Mouse (Mus musculus) brain, embryonic 14.5 days (tissue): ENCODE measurements at regions not wholly inside any gene's neighbourhood (a gene's known extent, or its start where the extent isn't known, plus 50 kb on each side); places are given as distances from the start of the nearest gene placed in this dataset.

ENCODE experiments used
- DNase-seq: peaks from one replicate; pipeline ENCODE4 v3.0.0-alpha.2; 2011; ENCODE audit warnings: low read depth
- CTCF ChIP-seq: fragments of 200-500 bp; IDR thresholded peaks from 2 replicates; pipeline ENCODE4 v1.5.1; 2012; ENCODE audit warnings: inconsistent platforms, mild to moderate bottlenecking, moderate library complexity, borderline replicate concordance; ENCODE audit not compliant: insufficient read depth, insufficient read length; ENCODE audit errors: extremely low read depth
- POLR2A ChIP-seq: fragments of 200-500 bp; IDR thresholded peaks from 2 replicates; pipeline ENCODE4 v1.6.1; 2012; ENCODE audit warnings: mild to moderate bottlenecking, inconsistent platforms, borderline replicate concordance; ENCODE audit not compliant: poor library complexity, insufficient read depth, insufficient read length, severe bottlenecking; ENCODE audit errors: extremely low read depth

- no peak for DNase-seq
- TF ChIP-seq POLR2A (no peak), CTCF (no peak)
Measured at GRCm38 (mm10) chr7:78123386-78123785, 614.4 kb downstream of the Ntrk3 start.

DNA sequence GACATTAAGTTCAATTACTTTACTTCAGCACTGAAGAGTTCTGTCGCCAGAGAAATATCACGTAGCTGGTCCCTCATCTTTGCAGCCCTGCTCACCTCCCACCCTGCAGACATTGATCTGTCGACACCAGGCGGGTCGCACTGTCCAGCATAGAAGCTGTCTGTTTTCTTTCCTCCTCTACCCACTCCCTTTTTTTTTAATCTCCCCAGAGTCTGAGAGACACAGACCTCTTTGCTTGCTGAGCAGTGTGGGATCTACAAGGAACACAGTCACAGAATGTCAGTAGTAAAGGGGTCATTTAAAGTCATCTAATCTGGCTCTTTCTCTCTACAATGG lies 616.7 kb downstream of the Ntrk3 start:
- TF ChIP-seq POLR2A (no peak), CTCF (no peak)
- DNase-seq: no peak

GRCm38 (mm10) chr7:78120462-78121150 lies 617.2 kb downstream of the Ntrk3 start:
- DNase-seq: no peak
- TF ChIP-seq POLR2A: no peak
- no peak for TF ChIP-seq CTCF

GRCm38 (mm10) chr7:78119809-78120208 lies 618.0 kb downstream of the Ntrk3 start:
- TF ChIP-seq CTCF (no peak), POLR2A (no peak)
- peak; percentile 14 for DNase-seq

DNA sequence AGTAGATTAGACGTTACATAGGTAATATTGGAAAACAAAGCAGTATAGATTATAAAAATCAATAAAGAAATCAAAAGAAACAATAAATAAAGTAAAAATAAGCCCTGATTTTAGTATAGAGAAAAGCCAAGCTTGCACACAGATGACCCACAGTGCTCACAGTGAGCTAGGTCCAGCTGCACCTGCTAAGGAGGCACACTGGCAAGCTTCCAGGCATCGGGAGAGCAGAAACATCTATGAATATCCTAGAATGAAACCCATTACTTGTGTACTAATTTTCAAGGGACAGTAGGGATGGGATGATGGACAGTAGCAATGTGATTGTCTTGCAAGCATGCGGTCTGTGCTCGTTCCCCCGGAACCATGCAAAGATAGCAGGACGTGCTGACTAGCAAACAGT lies 626.5 kb downstream of the Ntrk3 start:
- TF ChIP-seq CTCF (no peak), POLR2A (no peak)
- peak; percentile 9 for DNase-seq

DNA sequence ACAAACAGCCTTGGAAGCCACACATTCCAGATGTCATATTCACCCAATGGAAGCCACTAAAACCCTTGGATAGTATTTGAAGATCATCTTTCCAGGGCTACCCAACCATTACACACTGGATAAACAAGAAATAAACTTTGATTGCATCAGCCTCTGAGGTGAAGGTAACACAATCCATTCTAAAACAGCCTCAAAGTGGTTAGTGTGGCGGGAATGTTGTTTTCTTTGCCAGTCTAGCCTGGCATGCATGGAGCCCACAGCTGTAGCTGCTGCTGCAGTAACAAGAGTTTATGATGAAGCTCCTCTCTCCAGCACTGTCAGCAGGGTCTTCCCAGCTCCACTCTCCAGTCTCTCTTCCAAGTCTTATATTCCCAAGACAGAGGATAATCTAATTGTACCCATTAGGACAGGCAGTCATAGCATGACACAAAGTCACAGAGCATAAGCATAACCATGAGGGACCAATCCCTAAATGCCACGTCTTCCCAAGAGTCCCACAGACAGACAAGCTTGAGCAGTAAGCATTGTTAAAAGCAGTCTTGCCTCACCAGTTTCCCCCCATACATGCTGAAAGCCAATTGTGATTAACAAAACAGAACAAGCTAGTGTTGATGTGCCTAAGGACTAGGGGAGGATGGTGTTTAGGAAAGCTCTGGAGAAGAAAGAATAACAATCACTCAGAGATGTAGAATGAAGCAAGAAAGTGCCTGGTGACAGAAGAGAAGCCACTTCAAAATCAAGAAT lies 634.1 kb downstream of the Ntrk3 start:
- TF ChIP-seq POLR2A (no peak), CTCF (no peak)

DNA sequence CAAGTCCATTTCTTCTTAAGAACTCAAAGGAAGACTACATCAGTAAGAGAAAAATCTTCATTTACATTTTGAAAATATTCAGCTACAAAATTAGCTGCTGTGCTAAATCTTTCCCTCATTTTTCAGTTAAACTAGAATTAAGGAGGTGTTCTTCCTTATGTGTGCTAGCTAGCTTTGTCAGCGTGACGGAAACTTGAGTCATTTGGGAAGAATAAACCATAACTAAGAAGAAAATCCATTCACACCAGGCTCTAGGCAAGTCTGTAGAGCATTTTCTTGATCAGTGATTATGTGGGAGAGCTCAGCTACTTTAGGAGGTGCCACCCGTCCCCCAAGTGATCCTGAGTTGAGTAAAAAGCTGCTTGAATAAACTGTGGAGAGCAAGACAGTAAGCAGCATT lies 635.4 kb downstream of the Ntrk3 start:
- no peak for TF ChIP-seq POLR2A
- TF ChIP-seq CTCF: no peak
- no peak for DNase-seq

More for the DNA sequence above, 634.1 kb downstream of the Ntrk3 start:
- DNase-seq: no peak

- DNase-seq: peak; percentile 81
- TF ChIP-seq CTCF: no peak
- no peak for TF ChIP-seq POLR2A
Measured at GRCm38 (mm10) chr7:78086566-78087008, 651.2 kb downstream of the Ntrk3 start.

DNA sequence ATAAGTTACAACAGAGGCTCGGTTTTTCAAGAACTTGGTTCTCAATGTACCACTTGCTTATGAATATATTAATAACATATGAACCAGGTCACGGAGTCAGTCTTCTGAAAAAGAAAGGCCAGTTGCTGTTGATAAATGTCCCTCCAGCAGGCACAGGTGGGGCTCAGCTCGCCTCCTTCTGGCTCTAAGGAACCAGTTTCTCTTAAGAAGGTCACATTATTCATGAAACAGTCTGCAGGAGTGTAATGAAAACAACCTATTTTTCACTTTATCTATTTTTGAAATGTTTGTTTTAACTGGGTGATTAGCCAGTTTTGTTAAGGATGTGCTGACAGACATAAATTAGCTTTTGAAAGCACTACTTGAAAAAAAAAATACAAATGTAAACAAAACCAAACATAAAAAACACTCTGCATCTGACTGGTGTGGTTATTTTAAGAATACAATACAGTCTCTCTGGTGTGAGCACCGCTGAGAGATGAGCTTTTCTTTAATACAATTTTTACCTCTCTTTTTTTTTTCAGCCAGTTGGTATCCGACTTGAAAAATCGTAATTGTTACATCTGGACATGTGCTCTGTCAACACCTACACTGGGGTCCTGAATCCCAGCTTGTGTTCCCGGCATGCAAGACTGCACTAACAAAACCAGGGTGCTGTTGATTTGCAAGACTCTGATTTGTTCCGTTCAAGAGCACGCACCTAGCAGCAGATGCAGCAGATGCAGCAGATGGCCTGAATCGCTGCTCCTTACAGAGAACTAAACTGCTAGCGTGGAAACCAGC lies 651.8 kb downstream of the Ntrk3 start:
- TF ChIP-seq POLR2A: no peak
- TF ChIP-seq CTCF: no peak
- DNase-seq: peak; percentile 87

DNA sequence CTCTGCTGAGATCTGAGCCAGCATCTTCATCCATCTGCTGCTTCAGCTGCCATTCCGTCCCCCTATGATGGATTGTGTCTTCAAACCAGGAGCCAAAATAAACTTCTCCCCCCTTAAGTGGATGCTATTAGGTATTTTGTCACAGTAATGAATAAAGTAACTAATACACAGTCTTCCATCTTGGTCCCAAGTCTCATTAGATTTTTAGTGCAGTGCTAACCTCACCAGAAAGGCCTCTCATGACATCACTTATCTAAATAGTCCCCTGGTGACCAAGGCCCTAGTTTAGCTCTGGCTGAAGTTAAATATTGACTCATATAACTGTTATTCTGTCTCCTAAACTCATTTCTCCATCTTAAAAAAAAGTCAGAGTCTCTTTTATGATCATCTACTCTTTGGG lies 658.1 kb downstream of the Ntrk3 start:
- TF ChIP-seq POLR2A: no peak
- no peak for TF ChIP-seq CTCF
- no peak for DNase-seq

- no peak for TF ChIP-seq CTCF
- no peak for TF ChIP-seq POLR2A
- DNase-seq: peak; percentile 15
Measured at GRCm38 (mm10) chr7:78071131-78071530, 666.7 kb downstream of the Ntrk3 start.
